Mouse (Mus musculus): ENCODE measurements around the gene Rbpj.

DNA sequence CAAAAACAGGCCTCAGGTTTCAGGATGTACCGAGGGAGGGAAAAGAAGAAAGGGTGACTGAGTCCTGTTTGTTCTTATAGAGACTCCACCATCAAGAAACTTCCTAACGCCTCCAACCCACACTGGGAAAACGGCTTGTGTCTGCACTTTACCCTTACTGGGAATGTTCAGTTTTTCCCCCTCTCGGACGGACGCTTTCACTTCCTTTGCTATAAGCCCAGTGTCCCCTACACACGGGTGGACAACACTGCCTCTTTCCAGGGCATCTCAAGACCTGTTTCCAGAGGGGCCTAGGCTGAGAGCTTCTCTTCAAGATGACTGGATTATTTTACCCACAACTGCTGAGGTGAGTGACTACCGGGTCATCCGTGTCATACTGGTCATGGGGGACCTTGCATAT is at the start of gene Rbpj:
- TF ChIP-seq CTCF (IDR thresholded peaks at IDR 0.05; ENCODE audit: extremely low read depth, insufficient read length, insufficient replicate concordance, low read depth, low read length) (no peak), POLR2A (IDR thresholded peaks at IDR 0.05; ENCODE audit: low read depth, low read length) (no peak)

Measured in small intestine, adult 2 months (tissue).